Mouse (Mus musculus) hindbrain, embryonic 11.5 days (tissue): ENCODE results near the gene Col23a1. TPM values are rescaled to one million over a fixed set of nuclear protein-coding genes. Genes with fewer than 3 reads are reported as not detected.

Experiments
- ATAC-seq: fragments of 200-750 bp; cut with Nextera tagmentation; 2 replicates; pipeline ENCODE4 v1.8.0; 2017; ENCODE audit warnings: mild to moderate bottlenecking, moderate TSS enrichment, moderate library complexity; ENCODE audit not compliant: low FRiP score
- DNase-seq: peaks from one replicate; pipeline ENCODE4 v3.0.0-alpha.2; 2015; ENCODE audit warnings: low spot score
- H3K27ac ChIP-seq: fragments of 300-500 bp; sonication (generic); 2 replicates; pipeline ENCODE4 v1.5.1; 2014; ENCODE audit warnings: mild to moderate bottlenecking, low read depth, low read length
- H3K27me3 ChIP-seq: fragments of 300-500 bp; sonication (generic); 2 replicates; pipeline ENCODE4 v1.6.1; 2014; ENCODE audit warnings: mild to moderate bottlenecking, low read length, moderate library complexity, mixed read lengths; ENCODE audit not compliant: control insufficient read depth, insufficient read depth
- H3K36me3 ChIP-seq: fragments of 300-500 bp; sonication (generic); 2 replicates; pipeline ENCODE4 v1.6.1; 2014; ENCODE audit warnings: mild to moderate bottlenecking, low read length, moderate library complexity, mixed read lengths; ENCODE audit not compliant: control insufficient read depth, insufficient read depth
- H3K4me1 ChIP-seq: fragments of 300-500 bp; sonication (generic); replicated peaks from 2 replicates; pipeline ENCODE4 v1.6.1; 2014; ENCODE audit warnings: low read length, mixed read lengths; ENCODE audit not compliant: control insufficient read depth, insufficient read depth
- H3K4me2 ChIP-seq: fragments of 300-500 bp; sonication (generic); replicated peaks from 2 replicates; pipeline ENCODE4 v1.6.1; 2014; ENCODE audit warnings: mild to moderate bottlenecking, low read depth, low read length
- H3K4me3 ChIP-seq: fragments of 300-500 bp; sonication (generic); 2 replicates; pipeline ENCODE4 v1.5.1; 2014; ENCODE audit warnings: low read depth, low read length
- H3K9ac ChIP-seq: fragments of 300-500 bp; sonication (generic); 2 replicates; pipeline ENCODE4 v1.6.1; 2014; ENCODE audit warnings: low read depth, low read length
- H3K9me3 ChIP-seq: fragments of 300-500 bp; sonication (generic); 2 replicates; pipeline ENCODE4 v1.6.1; 2016; ENCODE audit warnings: low read length; ENCODE audit not compliant: control insufficient read depth
- WGBS: fragments of 180-500 bp; shearing (Covaris S2); extraction: QIAGEN DNeasy Blood & Tissue Kit; methylation state at CpG from one replicate; pipeline ENCODE4 v1.1.7; 2014; 5-methylcytosine and 5-hydroxymethylcytosine counted together
- polyA plus RNA-seq: library from polyadenylated mRNA; unstranded; fragments of >200 nt; fragmentation: Nextera tagmentation; extraction: Ambion mirVana; gene quantifications from 2 replicates; pipeline ENCODE4 v1.2.1, GENCODE M21; 2014

Col23a1 gene
- polyA plus RNA-seq, 1 experiment from 2014 or later = 9.7 TPM

DNA sequence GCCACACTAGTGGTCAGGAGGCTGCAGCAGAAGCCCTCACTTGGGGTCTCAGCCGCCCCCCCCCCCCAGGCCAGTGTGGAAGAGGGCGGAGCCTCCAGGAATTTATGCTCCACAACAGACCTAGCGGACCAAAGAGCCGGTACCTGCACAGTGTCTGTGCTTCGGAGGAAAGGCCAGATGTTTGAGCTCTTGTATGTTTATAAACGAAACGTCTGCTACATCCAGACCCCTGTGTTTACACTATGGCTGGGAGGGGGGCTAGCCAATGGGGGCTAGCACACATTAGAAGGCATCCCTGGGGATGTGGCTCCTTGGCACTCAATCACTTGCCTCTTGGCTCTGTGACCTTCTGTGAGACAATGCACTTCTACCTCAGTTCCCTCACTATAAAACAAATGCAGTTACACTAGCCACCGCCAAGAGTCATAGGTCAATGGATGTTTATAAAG, 99.2 kb downstream of the Col23a1 start:
- 37% methylated on average over 8 of the region's 8 CpGs for WGBS
- no peaks in the 10 kb centered on the region for H3K36me3 ChIP-seq
- H3K27ac ChIP-seq = no peak overlapping the region
- ATAC-seq (no peak), DNase-seq (peak; percentile 30)
- H3K27me3 ChIP-seq = no peaks in the 10 kb centered on the region
- no peaks in the 10 kb centered on the region for H3K9me3 ChIP-seq
- peaks cover 5% of the 10 kb centered on the region; the same call in 1 of the 2 replicates for H3K4me1 ChIP-seq
- H3K9ac ChIP-seq = no peak overlapping the region
- no peak overlapping the region for H3K4me3 ChIP-seq
- 0 out of 2 replicates have a peak overlapping the region, but pooled peaks have one; percentile 1 for H3K4me2 ChIP-seq

DNA sequence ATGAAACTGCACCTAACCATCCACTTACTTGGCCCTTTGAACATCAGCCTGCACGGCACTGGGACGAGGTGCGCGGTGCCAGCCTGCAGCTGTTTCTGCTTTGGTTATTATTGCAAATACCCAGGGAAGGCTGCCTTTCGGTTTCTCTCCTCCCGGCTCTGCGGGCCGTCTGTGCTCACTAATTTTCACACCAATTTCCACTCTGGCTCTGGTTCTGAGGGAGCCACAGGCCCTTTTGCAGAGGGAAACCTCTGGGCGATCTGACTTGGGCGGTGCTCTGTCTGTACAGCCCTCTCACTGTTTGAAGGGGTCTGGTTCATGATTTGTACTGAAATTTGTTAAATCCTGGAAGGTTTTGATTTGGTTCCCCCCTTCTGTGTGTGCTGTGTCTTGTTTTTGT, 100.0 kb downstream of the Col23a1 start:
- Histone ChIP-seq H3K9me3 (no peaks in the 10 kb centered on the region), H3K27me3 (no peaks in the 10 kb centered on the region), H3K4me1 (peaks cover 5% of the 10 kb centered on the region; the same call in 1 of the 2 replicates), H3K36me3 (no peaks in the 10 kb centered on the region), H3K9ac (no peak overlapping the region), H3K4me3 (no peak overlapping the region), H3K27ac (no peak overlapping the region), H3K4me2 (no peak overlapping the region)
- DNase-seq (peak; percentile 21), ATAC-seq (no peak)
- 62% methylated on average over 10 of the region's 10 CpGs for WGBS

GRCm38 (mm10) chr11:51390521-51390920, 100.8 kb downstream of the Col23a1 start:
- 51% methylated on average over 3 of the region's 3 CpGs for WGBS
- DNase-seq = no peak
- Histone ChIP-seq H3K27ac (no peak overlapping the region), H3K9me3 (no peaks in the 10 kb centered on the region), H3K36me3 (no peaks in the 10 kb centered on the region), H3K4me1 (peaks cover 5% of the 10 kb centered on the region; the same call in 1 of the 2 replicates), H3K27me3 (no peaks in the 10 kb centered on the region), H3K4me2 (no peak overlapping the region), H3K4me3 (no peak overlapping the region), H3K9ac (no peak overlapping the region)
- no peak for ATAC-seq

- no peak for DNase-seq
Observed at GRCm38 (mm10) chr11:51391548-51391947, 101.8 kb downstream of the Col23a1 start.

GRCm38 (mm10) chr11:51394301-51394865, 104.7 kb downstream of the Col23a1 start:
- Histone ChIP-seq H3K4me3 (no peak overlapping the region), H3K27ac (no peak overlapping the region), H3K9me3 (no peaks in the 10 kb centered on the region), H3K4me1 (no peaks in the 10 kb centered on the region), H3K4me2 (no peak overlapping the region), H3K9ac (no peak overlapping the region), H3K27me3 (no peaks in the 10 kb centered on the region), H3K36me3 (no peaks in the 10 kb centered on the region)
- DNase-seq = no peak
- WGBS = 74% methylated on average over 9 of the region's 9 CpGs
- no peak for ATAC-seq

More at GRCm38 (mm10) chr11:51391548-51391947, 101.8 kb downstream of the Col23a1 start:
- Histone ChIP-seq H3K9me3 (no peaks in the 10 kb centered on the region), H3K27ac (no peak overlapping the region), H3K36me3 (no peaks in the 10 kb centered on the region), H3K4me3 (no peak overlapping the region), H3K4me1 (peaks cover 5% of the 10 kb centered on the region; the same call in 1 of the 2 replicates), H3K27me3 (no peaks in the 10 kb centered on the region), H3K4me2 (no peak overlapping the region), H3K9ac (no peak overlapping the region)
- WGBS = 86% methylated on average over 4 of the region's 4 CpGs
- ATAC-seq = no peak

DNA sequence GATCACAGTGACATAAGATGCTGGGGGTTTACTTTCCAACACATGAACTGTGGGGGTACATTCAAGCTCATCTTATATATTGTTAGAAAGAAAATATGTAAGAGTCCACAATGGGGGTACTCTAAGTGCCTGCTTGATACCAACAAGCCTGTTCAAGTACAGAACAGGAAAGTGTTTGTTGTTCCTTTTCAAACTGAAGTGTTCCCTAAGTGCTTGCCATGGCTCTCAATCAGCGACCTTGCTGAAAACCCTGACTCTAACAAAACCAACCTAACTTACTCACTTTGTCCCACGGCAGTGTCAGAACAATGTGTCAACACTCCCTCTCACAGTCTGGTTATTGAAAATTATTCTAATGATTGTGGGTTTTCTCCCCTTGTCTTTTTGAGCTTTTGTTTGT, 106.7 kb downstream of the Col23a1 start:
- H3K36me3 ChIP-seq = no peaks in the 10 kb centered on the region
- 80% methylated on average over 2 of the region's 2 CpGs for WGBS
- DNase-seq (no peak), ATAC-seq (no peak)
- no peaks in the 10 kb centered on the region for H3K9me3 ChIP-seq
- H3K9ac ChIP-seq = no peak overlapping the region
- no peaks in the 10 kb centered on the region for H3K27me3 ChIP-seq
- no peak overlapping the region for H3K4me2 ChIP-seq
- H3K4me3 ChIP-seq = no peak overlapping the region
- no peaks in the 10 kb centered on the region for H3K4me1 ChIP-seq
- no peak overlapping the region for H3K27ac ChIP-seq

- 94% methylated on average over 5 of the region's 5 CpGs for WGBS
- no peaks in the 10 kb centered on the region for H3K27me3 ChIP-seq
- no peaks in the 10 kb centered on the region for H3K4me1 ChIP-seq
- H3K9ac ChIP-seq = no peak overlapping the region
- no peak overlapping the region for H3K4me2 ChIP-seq
- H3K4me3 ChIP-seq = no peak overlapping the region
- H3K36me3 ChIP-seq = no peaks in the 10 kb centered on the region
- no peak for DNase-seq
- H3K27ac ChIP-seq = no peak overlapping the region
- H3K9me3 ChIP-seq = no peaks in the 10 kb centered on the region
- ATAC-seq = no peak
Observed at GRCm38 (mm10) chr11:51398084-51398483, 108.4 kb downstream of the Col23a1 start.

- no peak overlapping the region for H3K27ac ChIP-seq
- H3K4me3 ChIP-seq = no peak overlapping the region
- 90% methylated on average over 11 of the region's 11 CpGs for WGBS
- ATAC-seq = no peak
- no peaks in the 10 kb centered on the region for H3K36me3 ChIP-seq
- no peaks in the 10 kb centered on the region for H3K9me3 ChIP-seq
- no peak for DNase-seq
- H3K27me3 ChIP-seq = no peaks in the 10 kb centered on the region
- no peak overlapping the region for H3K9ac ChIP-seq
- H3K4me2 ChIP-seq = no peak overlapping the region
- no peaks in the 10 kb centered on the region for H3K4me1 ChIP-seq
Observed at GRCm38 (mm10) chr11:51400356-51400755, 110.6 kb downstream of the Col23a1 start.

DNA sequence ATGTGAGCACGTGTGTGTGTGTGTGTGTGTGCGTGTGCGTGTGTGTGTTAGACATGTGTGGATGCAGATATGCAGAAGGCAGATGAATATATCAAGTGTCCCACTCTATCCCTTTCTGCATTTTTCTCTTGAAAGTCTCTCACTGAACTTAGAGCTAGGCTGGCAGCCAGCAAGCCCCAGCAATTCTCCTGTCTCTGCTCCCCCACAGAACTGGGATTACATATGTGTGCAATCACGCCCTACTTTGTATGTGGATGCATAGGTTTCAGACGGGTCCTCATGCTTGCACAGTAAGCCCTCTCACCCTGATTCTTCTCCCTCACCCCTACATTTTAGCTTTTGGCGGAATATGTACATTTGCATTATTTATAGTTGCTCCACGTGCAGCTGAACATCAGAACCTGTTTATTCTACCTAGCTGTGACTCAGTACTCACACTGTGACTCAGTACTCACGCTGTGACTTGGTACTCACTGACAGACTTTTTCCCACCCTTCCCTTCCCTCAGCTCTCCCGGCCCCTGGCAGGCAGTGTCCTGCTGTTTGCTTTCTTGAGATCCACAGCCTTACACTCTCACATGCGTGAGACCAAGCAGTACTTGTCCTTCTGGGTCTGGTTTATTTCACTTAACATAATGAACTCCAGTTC, 111.9 kb downstream of the Col23a1 start:
- ATAC-seq = no peak

More for the DNA sequence above, 111.9 kb downstream of the Col23a1 start:
- Histone ChIP-seq H3K9me3 (no peaks in the 10 kb centered on the region), H3K4me1 (no peaks in the 10 kb centered on the region), H3K4me2 (no peak overlapping the region), H3K27me3 (no peaks in the 10 kb centered on the region), H3K27ac (no peak overlapping the region), H3K4me3 (no peak overlapping the region), H3K36me3 (no peaks in the 10 kb centered on the region), H3K9ac (no peak overlapping the region)
- DNase-seq = no peak
- 83% methylated on average over 10 of the region's 10 CpGs for whole genome bisulfite sequencing
